Mouse (Mus musculus): ENCODE measurements at regions not wholly inside any gene's neighbourhood (a gene's known extent, or its start where the extent isn't known, plus 50 kb on each side); places are given as distances from the start of the nearest gene placed in this dataset.

DNA sequence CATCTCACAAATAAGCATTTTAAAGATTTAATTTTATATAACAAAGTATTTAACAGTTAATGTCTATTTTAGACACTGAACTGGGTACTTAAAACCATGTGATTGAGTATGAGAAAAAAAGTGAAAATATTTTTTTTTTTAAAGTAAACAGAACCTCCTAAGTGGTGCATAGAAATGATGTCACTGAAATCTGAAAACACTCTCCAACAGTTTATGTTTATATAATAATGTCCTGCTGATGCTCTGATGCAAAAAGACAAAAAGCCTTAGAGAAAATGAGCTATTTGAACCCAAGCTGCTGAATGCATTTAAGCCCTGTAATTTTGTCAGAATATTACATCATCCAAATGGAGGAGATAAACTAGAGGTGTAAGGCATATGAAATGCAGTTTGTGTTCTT lies 3447.1 kb downstream of the 9330182O14Rik start:
- intact Hi-C loops (cut with DNase I) = no loop called here
- no peak overlapping the region for H3K4me3 ChIP-seq
- no peak for DNase-seq (ENCODE audit: extremely low spot score in 1 of 2, low spot score in 2 of 2)
- H3K27ac ChIP-seq = no peak overlapping the region
- no peak for TF ChIP-seq CTCF (IDR thresholded peaks at IDR 0.05)

DNA sequence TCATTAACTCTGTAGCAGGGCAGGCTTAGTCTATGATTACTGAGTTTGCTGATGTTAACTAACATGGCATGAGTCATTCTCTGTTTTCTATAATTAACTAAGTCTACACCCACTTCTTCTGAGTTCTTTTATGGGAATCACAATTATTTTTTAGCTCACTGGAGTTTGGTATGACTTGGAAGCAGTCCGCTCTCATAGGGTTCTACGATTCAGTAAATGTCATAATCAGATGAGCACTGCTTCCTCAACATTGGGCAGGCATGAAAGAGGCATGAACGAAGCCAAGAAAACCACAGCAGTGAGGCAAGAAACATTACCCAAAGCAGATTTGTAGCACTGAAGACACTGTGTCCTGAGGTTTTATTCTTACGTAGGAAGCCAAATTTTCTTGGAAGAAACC lies 3451.6 kb downstream of the 9330182O14Rik start:
- Histone ChIP-seq H3K4me3 (no peak overlapping the region), H3K27ac (peak overlapping the region; percentile 2; the same call in 1 of the 2 replicates)
- intact Hi-C loops (cut with DNase I) = loop anchor here (2.0 to 5.0 kb wide), 2 partner anchors 43 to 237 kb away; no protein-coding TSS in a partner anchor
- TF ChIP-seq CTCF (IDR thresholded peaks at IDR 0.05) = no peak
- no peak for DNase-seq (ENCODE audit: extremely low spot score in 1 of 2, low spot score in 2 of 2)

DNA sequence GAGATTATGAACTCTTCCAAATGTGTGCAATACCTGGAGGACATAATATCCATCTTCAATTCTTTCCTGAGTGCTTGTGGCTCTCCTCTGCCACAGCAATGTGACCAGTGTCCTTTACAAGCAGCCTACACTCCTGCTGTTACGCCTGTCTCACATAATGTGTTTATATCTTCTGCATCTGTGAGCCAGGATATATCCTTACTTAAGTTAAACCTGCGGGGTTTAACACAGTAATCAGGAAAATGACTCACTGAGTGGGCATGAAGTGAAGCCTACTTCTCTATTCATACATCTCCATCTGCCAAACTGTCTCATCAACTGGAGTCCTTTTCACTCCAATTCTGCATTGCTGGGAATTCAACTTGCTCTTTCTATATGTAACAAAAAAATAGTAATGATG lies 3453.9 kb downstream of the 9330182O14Rik start:
- peak; percentile 17 to 47 for DNase-seq (ENCODE audit: extremely low spot score in 1 of 2, low spot score in 2 of 2)
- H3K27ac ChIP-seq = peak overlapping the region; percentile 82
- no peak overlapping the region for H3K4me3 ChIP-seq
- intact Hi-C loops (cut with DNase I) = loop anchor here (1.0 to 5.0 kb wide), 3 partner anchors 46 to 133 kb away; no protein-coding TSS in a partner anchor
- no peak for TF ChIP-seq CTCF (IDR thresholded peaks at IDR 0.05)

DNA sequence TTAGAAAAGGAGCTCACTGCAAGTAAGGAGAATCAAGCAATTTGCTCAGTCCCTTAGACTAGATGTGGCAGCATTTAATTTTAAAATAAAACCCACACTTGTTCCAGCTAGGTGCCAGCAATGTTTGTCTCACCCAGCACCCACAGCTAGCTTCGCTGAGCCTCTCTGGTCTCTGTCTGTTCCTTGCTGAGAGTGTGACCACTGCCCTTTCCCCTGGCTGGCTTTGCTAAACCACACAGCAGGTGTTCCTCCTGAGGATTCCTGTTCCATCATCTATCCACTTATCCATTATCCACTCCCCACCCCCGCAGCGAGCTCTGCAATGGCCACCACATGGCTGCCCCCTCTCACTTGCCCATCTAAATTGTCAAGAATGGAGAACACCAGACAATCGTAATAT lies 3473.5 kb downstream of the 9330182O14Rik start:
- no peak overlapping the region for H3K27ac ChIP-seq
- no peak overlapping the region for H3K4me3 ChIP-seq
- intact Hi-C loops (cut with DNase I) = no loop called here
- no peak for TF ChIP-seq CTCF (IDR thresholded peaks at IDR 0.05)
- no peak for DNase-seq (ENCODE audit: extremely low spot score in 1 of 2, low spot score in 2 of 2)

DNA sequence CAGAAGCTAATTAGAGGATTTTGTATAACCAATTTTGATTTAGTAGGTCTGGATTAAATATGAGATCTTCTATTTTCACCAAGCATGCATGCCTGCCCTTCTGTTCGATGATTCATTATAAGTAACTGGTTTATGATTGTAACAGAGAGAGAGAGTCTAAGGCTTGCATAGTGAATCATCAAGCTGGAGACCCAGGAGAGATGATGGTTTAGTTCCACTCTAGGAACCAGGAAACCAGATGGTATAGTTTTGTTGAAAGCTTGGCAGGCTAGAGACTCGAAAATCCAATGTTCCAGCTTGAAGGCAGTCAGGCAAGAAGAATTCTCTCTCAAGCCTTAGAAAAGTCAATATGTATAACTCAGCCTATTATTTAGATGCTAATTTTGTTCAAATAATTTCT lies 3475.7 kb downstream of the 9330182O14Rik start:
- H3K4me3 ChIP-seq = no peak overlapping the region
- no peak for DNase-seq (ENCODE audit: extremely low spot score in 1 of 2, low spot score in 2 of 2)
- intact Hi-C loops (cut with DNase I) = no loop called here
- TF ChIP-seq CTCF (IDR thresholded peaks at IDR 0.05) = no peak
- peak overlapping the region; percentile 20; the same call in 1 of the 2 replicates for H3K27ac ChIP-seq

DNA sequence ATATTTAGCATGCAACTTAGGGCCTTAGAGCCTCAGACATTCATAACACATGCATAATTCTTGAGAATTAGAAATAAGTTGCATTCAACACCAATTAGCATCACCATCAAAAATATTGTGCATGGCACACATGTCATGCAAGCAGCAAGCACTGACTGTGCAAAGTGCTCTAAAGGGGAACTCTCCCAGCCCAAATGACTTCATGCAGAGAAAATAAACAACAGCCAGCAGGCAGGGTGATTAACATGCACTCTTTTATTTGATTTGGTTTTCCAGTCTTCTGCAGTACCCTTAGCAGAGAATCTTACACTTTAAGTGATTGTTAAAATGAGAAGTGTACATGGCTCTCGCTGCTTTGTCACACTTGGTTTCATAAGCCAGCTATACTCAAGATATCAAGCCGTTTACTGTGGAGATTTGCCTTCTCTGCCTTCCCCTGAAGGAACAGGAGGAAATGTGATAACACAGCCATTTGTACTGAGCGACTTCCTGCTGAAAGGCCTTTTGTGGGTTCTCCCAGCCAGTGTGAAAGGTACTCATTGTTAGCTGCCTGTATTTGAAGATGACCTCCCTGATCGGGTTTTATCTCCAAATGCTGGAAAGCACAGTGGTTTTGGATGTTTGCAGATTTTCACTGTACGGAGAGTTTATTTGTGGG lies 3480.0 kb downstream of the 9330182O14Rik start:
- intact Hi-C loops (cut with DNase I) = no loop called here
- no peak for DNase-seq (ENCODE audit: extremely low spot score in 1 of 2, low spot score in 2 of 2)
- TF ChIP-seq CTCF (IDR thresholded peaks at IDR 0.05) = no peak
- H3K4me3 ChIP-seq = no peak overlapping the region
- H3K27ac ChIP-seq = no peak overlapping the region

DNA sequence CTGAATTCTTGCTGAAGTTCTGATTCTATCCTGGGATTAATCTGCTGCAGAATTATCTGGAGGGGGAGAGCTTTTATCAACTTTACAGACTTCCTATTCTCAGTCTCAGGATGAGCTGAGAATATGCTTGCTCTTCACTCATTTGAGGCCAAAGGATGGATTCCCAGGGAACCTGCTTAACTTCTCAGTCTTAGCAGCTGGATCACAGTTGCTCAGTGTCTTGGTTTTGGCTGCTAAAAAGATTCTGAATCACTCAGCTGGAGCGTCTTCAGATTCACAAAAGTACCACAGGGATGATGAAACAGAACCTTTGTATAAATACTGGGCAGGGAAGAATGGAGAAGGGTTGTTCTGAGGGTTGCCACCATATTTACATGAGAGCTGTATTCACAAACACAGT lies 3481.6 kb downstream of the 9330182O14Rik start:
- H3K4me3 ChIP-seq = no peak overlapping the region
- no peak overlapping the region for H3K27ac ChIP-seq
- DNase-seq (ENCODE audit: extremely low spot score in 1 of 2, low spot score in 2 of 2) = no peak
- TF ChIP-seq CTCF (IDR thresholded peaks at IDR 0.05) = no peak
- intact Hi-C loops (cut with DNase I) = no loop called here

DNA sequence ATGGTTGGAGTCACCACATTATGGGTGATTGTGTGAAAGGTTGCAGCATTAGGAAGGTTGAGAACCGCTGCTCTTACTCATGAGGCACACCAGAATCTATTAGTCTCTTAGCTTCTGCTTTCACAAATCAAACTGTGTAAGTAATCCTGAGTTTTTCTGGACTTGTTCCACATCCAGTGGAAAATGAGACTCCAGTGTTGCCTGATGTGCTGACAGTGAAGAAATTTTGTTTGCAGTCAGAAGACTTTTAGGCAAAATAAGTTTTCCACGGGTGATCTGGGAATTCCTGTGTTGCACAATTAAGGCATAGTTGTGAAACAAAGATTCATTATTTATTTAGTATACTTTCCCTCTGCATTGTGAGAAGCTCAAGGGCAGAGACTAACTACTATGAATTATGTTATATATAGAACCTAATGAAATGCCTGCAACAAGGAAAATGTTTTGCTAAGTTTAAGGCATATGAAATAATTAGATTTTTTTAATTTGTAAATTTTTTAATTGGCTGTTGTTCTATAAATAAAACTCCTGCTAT lies 3490.3 kb downstream of the 9330182O14Rik start:
- no peak overlapping the region for H3K27ac ChIP-seq
- no peak overlapping the region for H3K4me3 ChIP-seq
- no peak for DNase-seq (ENCODE audit: extremely low spot score in 1 of 2, low spot score in 2 of 2)
- TF ChIP-seq CTCF (IDR thresholded peaks at IDR 0.05) = no peak
- intact Hi-C loops (cut with DNase I) = no loop called here

DNA sequence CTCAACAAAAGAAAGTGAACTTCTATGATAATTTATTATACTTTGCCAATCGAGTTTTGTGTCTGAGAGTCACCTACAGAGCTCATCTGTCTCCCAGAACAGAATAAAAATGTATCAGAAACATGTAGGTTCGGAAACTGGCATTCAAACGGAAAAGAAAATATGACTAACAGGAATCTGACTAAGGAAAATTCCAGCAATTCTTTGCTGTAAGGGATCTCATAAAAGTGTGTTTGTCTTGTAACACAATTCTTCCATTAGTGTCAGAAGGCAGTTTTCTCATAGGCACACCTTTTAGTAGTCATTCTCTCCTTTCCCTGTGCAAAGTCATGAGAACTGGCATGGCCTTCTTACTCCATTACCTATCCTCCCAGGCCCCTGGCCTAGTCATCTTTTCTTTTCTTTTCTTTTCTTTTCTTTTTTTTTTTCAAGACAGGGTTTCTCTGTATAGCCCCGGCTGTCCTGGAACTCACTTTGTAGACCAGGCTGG lies 3490.9 kb downstream of the 9330182O14Rik start:
- no peak for DNase-seq (ENCODE audit: extremely low spot score in 1 of 2, low spot score in 2 of 2)
- TF ChIP-seq CTCF (IDR thresholded peaks at IDR 0.05) = no peak
- H3K4me3 ChIP-seq = no peak overlapping the region
- H3K27ac ChIP-seq = no peak overlapping the region
- intact Hi-C loops (cut with DNase I) = no loop called here

DNA sequence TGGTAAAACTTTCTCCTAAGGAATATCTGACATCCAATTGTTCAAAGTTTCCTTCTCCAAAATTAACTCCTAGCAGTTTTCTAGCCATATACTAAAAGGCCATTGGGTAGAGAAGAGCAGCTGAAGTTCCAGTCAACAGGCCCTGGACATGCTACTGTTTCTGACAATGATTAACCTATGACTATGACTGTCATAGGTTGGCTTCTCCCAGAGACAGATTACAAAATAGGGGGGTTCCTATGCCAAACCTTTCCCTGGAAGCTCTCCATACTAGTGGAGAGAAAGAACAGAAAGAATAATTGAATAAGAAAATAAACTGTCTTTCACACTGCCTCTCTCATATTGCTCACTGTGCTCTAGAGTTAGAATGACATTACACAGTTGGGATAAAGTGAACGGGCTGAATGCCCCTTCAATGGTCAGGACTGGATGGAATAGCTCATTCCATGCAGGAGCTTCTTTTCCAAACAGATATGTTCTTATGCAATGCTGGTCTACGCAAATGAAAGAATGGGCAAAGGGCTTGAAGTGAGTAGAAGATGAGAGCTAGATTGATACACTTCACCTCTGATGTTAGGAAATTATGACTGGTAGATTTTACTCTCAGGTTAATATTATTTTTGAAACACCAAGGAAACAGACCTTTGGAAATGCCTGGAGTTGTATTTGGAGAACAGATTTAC lies 3516.8 kb downstream of the 9330182O14Rik start:
- Histone ChIP-seq H3K27ac (no peak overlapping the region), H3K4me3 (no peak overlapping the region)
- intact Hi-C loops (cut with DNase I) = no loop called here
- no peak for DNase-seq (ENCODE audit: extremely low spot score in 1 of 2, low spot score in 2 of 2)
- TF ChIP-seq CTCF (IDR thresholded peaks at IDR 0.05) = no peak

DNA sequence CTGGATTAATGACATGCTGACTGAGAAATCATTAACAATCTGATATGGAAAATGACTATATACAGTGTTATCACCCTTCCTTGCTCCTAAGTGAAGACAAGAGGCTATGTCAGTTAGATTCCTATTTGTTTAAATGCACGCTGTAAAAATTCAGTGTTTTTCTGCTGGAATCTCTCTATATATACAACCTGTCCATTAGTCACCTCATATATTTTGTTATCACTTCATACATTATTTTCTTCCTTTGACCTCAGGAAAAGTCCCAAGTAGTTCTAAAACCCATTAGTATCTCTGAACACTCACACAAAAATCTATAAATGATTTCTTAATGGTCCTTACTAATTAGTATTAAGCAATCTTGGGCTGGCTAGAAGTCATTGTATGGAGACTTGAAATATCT lies 3529.5 kb downstream of the 9330182O14Rik start:
- intact Hi-C loops (cut with DNase I) = no loop called here
- no peak for TF ChIP-seq CTCF (IDR thresholded peaks at IDR 0.05)
- Histone ChIP-seq H3K4me3 (no peak overlapping the region), H3K27ac (no peak overlapping the region)
- no peak for DNase-seq (ENCODE audit: extremely low spot score in 1 of 2, low spot score in 2 of 2)

DNA sequence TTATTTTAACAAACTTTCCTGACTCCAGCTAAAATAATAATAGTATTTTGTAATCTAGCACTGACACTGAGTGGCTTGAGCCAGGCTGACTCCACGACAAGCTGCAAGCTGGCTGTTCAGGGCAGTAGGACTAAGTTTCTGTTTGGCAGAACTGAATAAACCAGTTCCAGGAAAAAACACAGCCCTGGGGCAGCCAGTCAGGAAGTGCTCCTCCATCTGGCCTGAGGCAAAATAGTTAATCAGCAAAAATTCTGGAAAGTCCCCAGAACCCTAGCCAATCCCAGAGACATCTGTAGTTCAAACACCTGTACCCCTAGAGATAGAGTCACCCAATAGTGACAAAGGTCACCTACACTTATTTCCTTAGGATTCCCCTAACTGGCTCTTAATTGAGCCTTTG lies 3544.7 kb downstream of the 9330182O14Rik start:
- Histone ChIP-seq H3K27ac (no peak overlapping the region), H3K4me3 (no peak overlapping the region)
- DNase-seq (ENCODE audit: extremely low spot score in 1 of 2, low spot score in 2 of 2) = no peak
- TF ChIP-seq CTCF (IDR thresholded peaks at IDR 0.05) = no peak
- intact Hi-C loops (cut with DNase I) = no loop called here
